Mouse (Mus musculus): Measurements from ENCODE around the gene Tmco5b.

- TF ChIP-seq POLR2A (IDR thresholded peaks at IDR 0.05; ENCODE audit: borderline replicate concordance, insufficient read depth, low read length) (no peak), CTCF (IDR thresholded peaks at IDR 0.05; ENCODE audit: borderline replicate concordance, insufficient read depth, low read depth, low read length) (no peak)
Measured at GRCm38 (mm10) chr2:113236993-113237392, 48.5 kb upstream of the Tmco5b start.

All from cerebellum, adult 2 months (tissue).